Mouse (Mus musculus): ENCODE results near the gene Kcnd1. TPM values are rescaled to one million over a fixed set of nuclear protein-coding genes. Genes with fewer than 3 reads are reported as not detected.

The Kcnd1 gene
- polyA plus RNA-seq (2014; fragmentation: Illumina TruSeq; extraction: RNeasy Lipid Tissue Mini Kit (QIAGEN cat#74804); ENCODE audit: low read depth, low replicate concordance): not detected

GRCm38 (mm10) chrX:7821865-7822779 lies at the start of gene Kcnd1:
Kcnd1 (plus strand) TSS chrX:7822289.

GRCm38 (mm10) chrX:7789542-7790136 lies 32.5 kb upstream of the Kcnd1 start, which contains the start of gene Gripap1:
Gripap1 (plus strand) TSS chrX:7789765.

GRCm38 (mm10) chrX:7841163-7842162 lies 19.4 kb downstream of the Kcnd1 start, which contains the start of gene Otud5:
Otud5 (plus strand) TSS chrX:7841364.

GRCm38 (mm10) chrX:7878007-7878419 lies 55.9 kb downstream of the Kcnd1 start, which contains the start of gene Pim2:
Pim2 (plus strand) TSS chrX:7878262.

GRCm38 (mm10) chrX:7883841-7884567 lies 61.9 kb downstream of the Kcnd1 start, which contains the start of gene Slc35a2:
Slc35a2 (plus strand) TSS chrX:7884028.

Other genes starting within 250 kb of the Kcnd1 start
- gene Foxp3, start 248.6 kb upstream of the Kcnd1 start, polyA plus RNA-seq (2014; fragmentation: Illumina TruSeq; extraction: RNeasy Lipid Tissue Mini Kit (QIAGEN cat#74804); ENCODE audit: low read depth, low replicate concordance): 0.34 TPM
- gene Ppp1r3f, start 248.0 kb upstream of the Kcnd1 start, polyA plus RNA-seq (2014; fragmentation: Illumina TruSeq; extraction: RNeasy Lipid Tissue Mini Kit (QIAGEN cat#74804); ENCODE audit: low read depth, low replicate concordance): not detected
- gene Ccdc22, start 216.8 kb upstream of the Kcnd1 start, polyA plus RNA-seq (2014; fragmentation: Illumina TruSeq; extraction: RNeasy Lipid Tissue Mini Kit (QIAGEN cat#74804); ENCODE audit: low read depth, low replicate concordance): 2.4 TPM
- not detected for gene Cacna1f, start 215.2 kb upstream of the Kcnd1 start, polyA plus RNA-seq (2014; fragmentation: Illumina TruSeq; extraction: RNeasy Lipid Tissue Mini Kit (QIAGEN cat#74804); ENCODE audit: low read depth, low replicate concordance)
- gene Syp, start 183.8 kb upstream of the Kcnd1 start, polyA plus RNA-seq (2014; fragmentation: Illumina TruSeq; extraction: RNeasy Lipid Tissue Mini Kit (QIAGEN cat#74804); ENCODE audit: low read depth, low replicate concordance): 0.45 TPM
- 2.7 TPM for gene Prickle3, start 165.0 kb upstream of the Kcnd1 start, polyA plus RNA-seq (2014; fragmentation: Illumina TruSeq; extraction: RNeasy Lipid Tissue Mini Kit (QIAGEN cat#74804); ENCODE audit: low read depth, low replicate concordance)
- 1.5 TPM for gene Plp2, start 150.9 kb upstream of the Kcnd1 start, polyA plus RNA-seq (2014; fragmentation: Illumina TruSeq; extraction: RNeasy Lipid Tissue Mini Kit (QIAGEN cat#74804); ENCODE audit: low read depth, low replicate concordance)
- 4.8 TPM for gene Magix, start 141.0 kb upstream of the Kcnd1 start, polyA plus RNA-seq (2014; fragmentation: Illumina TruSeq; extraction: RNeasy Lipid Tissue Mini Kit (QIAGEN cat#74804); ENCODE audit: low read depth, low replicate concordance)
- 18.2 TPM for gene Gpkow, start 125.2 kb upstream of the Kcnd1 start, polyA plus RNA-seq (2014; fragmentation: Illumina TruSeq; extraction: RNeasy Lipid Tissue Mini Kit (QIAGEN cat#74804); ENCODE audit: low read depth, low replicate concordance)
- 12.3 TPM for gene Wdr45, start 108.0 kb upstream of the Kcnd1 start, polyA plus RNA-seq (2014; fragmentation: Illumina TruSeq; extraction: RNeasy Lipid Tissue Mini Kit (QIAGEN cat#74804); ENCODE audit: low read depth, low replicate concordance)
- gene Gm45208, start 100.0 kb upstream of the Kcnd1 start, polyA plus RNA-seq (2014; fragmentation: Illumina TruSeq; extraction: RNeasy Lipid Tissue Mini Kit (QIAGEN cat#74804); ENCODE audit: low read depth, low replicate concordance): not detected
- 2.0 TPM for gene Praf2, start 93.8 kb upstream of the Kcnd1 start, polyA plus RNA-seq (2014; fragmentation: Illumina TruSeq; extraction: RNeasy Lipid Tissue Mini Kit (QIAGEN cat#74804); ENCODE audit: low read depth, low replicate concordance)
- gene Ccdc120, start 71.4 kb upstream of the Kcnd1 start, polyA plus RNA-seq (2014; fragmentation: Illumina TruSeq; extraction: RNeasy Lipid Tissue Mini Kit (QIAGEN cat#74804); ENCODE audit: low read depth, low replicate concordance): 0.26 TPM
- 4.8 TPM for gene Tfe3, start 59.7 kb upstream of the Kcnd1 start, polyA plus RNA-seq (2014; fragmentation: Illumina TruSeq; extraction: RNeasy Lipid Tissue Mini Kit (QIAGEN cat#74804); ENCODE audit: low read depth, low replicate concordance)
- 16.7 TPM for gene Gripap1, start 32.5 kb upstream of the Kcnd1 start, polyA plus RNA-seq (2014; fragmentation: Illumina TruSeq; extraction: RNeasy Lipid Tissue Mini Kit (QIAGEN cat#74804); ENCODE audit: low read depth, low replicate concordance)
- 24.3 TPM for gene Otud5, start 19.1 kb downstream of the Kcnd1 start, polyA plus RNA-seq (2014; fragmentation: Illumina TruSeq; extraction: RNeasy Lipid Tissue Mini Kit (QIAGEN cat#74804); ENCODE audit: low read depth, low replicate concordance)
- 2.3 TPM for gene Pim2, start 56.0 kb downstream of the Kcnd1 start, polyA plus RNA-seq (2014; fragmentation: Illumina TruSeq; extraction: RNeasy Lipid Tissue Mini Kit (QIAGEN cat#74804); ENCODE audit: low read depth, low replicate concordance)
- 3.7 TPM for gene Slc35a2, start 61.7 kb downstream of the Kcnd1 start, polyA plus RNA-seq (2014; fragmentation: Illumina TruSeq; extraction: RNeasy Lipid Tissue Mini Kit (QIAGEN cat#74804); ENCODE audit: low read depth, low replicate concordance)
- 13.4 TPM for gene Pqbp1, start 77.0 kb downstream of the Kcnd1 start, polyA plus RNA-seq (2014; fragmentation: Illumina TruSeq; extraction: RNeasy Lipid Tissue Mini Kit (QIAGEN cat#74804); ENCODE audit: low read depth, low replicate concordance)
- gene Timm17b, start 77.1 kb downstream of the Kcnd1 start, polyA plus RNA-seq (2014; fragmentation: Illumina TruSeq; extraction: RNeasy Lipid Tissue Mini Kit (QIAGEN cat#74804); ENCODE audit: low read depth, low replicate concordance): 4.2 TPM
- not detected for gene Gm10491, start 85.5 kb downstream of the Kcnd1 start, polyA plus RNA-seq (2014; fragmentation: Illumina TruSeq; extraction: RNeasy Lipid Tissue Mini Kit (QIAGEN cat#74804); ENCODE audit: low read depth, low replicate concordance)
- gene Gm10490, start 87.3 kb downstream of the Kcnd1 start, polyA plus RNA-seq (2014; fragmentation: Illumina TruSeq; extraction: RNeasy Lipid Tissue Mini Kit (QIAGEN cat#74804); ENCODE audit: low read depth, low replicate concordance): not detected
- not detected for gene Pcsk1n, start 97.5 kb downstream of the Kcnd1 start, polyA plus RNA-seq (2014; fragmentation: Illumina TruSeq; extraction: RNeasy Lipid Tissue Mini Kit (QIAGEN cat#74804); ENCODE audit: low read depth, low replicate concordance)
- not detected for gene Eras, start 106.3 kb downstream of the Kcnd1 start, polyA plus RNA-seq (2014; fragmentation: Illumina TruSeq; extraction: RNeasy Lipid Tissue Mini Kit (QIAGEN cat#74804); ENCODE audit: low read depth, low replicate concordance)
- 2.6 TPM for gene Hdac6, start 125.6 kb downstream of the Kcnd1 start, polyA plus RNA-seq (2014; fragmentation: Illumina TruSeq; extraction: RNeasy Lipid Tissue Mini Kit (QIAGEN cat#74804); ENCODE audit: low read depth, low replicate concordance)
- gene Gata1, start 155.8 kb downstream of the Kcnd1 start, polyA plus RNA-seq (2014; fragmentation: Illumina TruSeq; extraction: RNeasy Lipid Tissue Mini Kit (QIAGEN cat#74804); ENCODE audit: low read depth, low replicate concordance): not detected
- 0.93 TPM for gene Glod5, start 196.2 kb downstream of the Kcnd1 start, polyA plus RNA-seq (2014; fragmentation: Illumina TruSeq; extraction: RNeasy Lipid Tissue Mini Kit (QIAGEN cat#74804); ENCODE audit: low read depth, low replicate concordance)